Mouse (Mus musculus): ENCODE measurements at regions not wholly inside any gene's neighbourhood (a gene's known extent, or its start where the extent isn't known, plus 50 kb on each side); places are given as distances from the start of the nearest gene placed in this dataset.
"Not testable (repeated sequence)": the region's sequence is repeated elsewhere in the genome, so short reads cannot be mapped to it uniquely, and the experiment has no call there.

DNA sequence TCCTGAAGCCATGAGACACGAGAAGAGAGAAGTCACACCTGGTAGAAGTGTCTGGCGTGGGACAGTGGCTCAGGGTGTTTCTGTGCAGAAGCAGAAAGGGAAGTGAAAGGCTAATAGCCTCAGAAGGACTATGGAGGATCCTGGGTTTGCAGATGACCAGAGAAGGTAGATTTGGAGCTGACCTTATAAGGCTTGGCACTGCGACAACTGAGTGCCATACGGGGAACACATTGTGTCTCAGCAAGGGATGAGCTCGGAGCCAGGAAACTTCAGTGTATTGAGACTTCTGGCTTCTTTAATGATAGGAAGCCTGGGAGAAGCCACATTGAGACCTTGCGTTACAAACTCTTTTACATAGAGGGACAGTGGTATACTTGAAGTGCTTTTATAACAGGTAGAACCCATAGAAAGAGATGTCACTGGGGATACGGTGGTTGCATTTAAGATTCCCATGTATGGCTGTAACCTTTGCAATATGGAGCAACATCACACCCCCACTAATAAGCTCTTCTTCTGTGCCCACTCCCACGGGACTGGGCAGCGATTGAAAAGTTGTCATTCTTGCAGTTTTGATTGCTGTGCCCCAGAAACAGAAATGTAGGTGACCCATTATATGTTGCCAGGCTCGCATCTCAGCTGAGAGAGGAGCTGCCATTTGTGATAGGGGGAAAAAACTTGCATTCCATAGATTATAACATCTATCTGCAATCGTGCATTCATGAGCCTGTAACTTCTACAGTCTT is 61.8 kb upstream of the Dync1i1 start:
- no peak for DNase-seq

DNA sequence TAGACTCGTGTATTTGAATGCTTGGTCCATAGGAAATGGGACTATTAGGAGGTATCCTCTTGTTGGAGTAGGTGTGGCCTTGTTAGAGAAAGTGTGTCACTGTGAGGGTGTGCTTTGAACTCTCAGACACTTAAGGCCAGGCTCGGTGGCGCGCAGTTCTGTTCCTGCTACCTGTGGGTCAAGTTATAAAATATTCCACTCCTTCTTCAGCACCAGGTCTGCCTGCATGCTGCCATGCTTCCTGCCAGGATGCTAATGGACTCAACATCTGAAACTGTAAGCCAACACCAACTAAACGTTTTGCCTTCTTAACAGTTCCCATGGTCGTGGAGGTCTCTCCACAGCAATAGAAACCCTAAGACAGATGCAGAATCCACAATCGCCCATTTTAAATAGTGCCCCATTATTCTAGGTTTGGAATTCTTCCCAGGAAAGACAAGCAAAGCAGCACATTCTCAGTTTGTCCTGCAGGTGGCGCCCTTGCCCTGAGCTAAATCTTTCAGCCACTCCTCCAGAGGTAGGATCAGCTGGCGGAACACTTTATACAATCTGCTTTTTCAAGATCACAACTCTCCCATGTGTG is 80.2 kb upstream of the Dync1i1 start:
- DNase-seq = peak; percentile 63

DNA sequence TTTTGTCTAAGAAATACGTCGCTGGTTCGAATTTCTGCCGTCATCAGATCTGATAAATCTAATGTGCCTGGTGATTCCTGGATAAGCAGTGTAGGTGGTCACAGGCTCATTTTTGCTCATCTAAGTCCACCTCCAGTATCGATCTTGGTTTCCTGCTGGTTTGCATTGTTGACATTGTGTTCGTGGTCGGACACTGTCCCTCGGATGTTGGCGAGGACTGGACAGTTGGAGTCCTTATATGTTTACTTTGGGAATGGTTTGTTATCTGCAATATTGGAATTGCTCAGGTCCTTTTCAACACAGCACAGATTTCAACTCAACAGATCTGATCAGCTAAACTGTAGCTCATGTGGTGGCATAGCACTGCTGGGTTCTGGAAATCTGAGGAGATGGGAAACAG is 91.2 kb upstream of the Dync1i1 start:
- DNase-seq = no peak

DNA sequence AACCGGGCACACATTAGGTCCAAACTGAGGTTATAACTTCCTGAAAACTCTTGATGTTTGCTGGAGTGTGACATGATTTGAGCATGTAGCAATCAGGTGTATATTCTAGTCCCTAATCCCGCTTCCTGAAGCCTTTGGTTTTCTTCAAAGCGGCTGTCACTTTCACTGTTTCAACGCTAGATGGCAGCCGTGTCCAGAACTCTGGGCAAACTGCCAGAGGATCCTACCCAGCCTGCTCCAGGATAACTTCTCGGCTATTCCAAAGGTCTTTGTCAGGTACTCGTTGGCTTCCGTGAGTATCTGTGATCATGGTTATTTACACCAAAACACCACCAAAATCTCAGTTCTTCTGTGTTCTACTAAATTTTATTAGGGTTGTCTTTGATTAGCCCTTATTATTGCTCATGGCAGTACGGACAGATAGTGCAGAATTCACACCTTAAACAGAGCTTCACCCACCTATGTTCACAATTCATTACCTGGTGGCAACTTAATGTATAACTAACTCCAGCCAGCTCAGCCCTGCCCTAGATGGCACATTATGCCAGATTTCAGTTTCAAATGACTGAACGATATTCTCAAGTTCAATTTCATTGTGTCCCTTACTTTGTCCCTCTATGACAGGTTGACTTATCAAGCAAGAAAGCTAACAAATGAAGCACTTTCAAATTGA is 92.3 kb upstream of the Dync1i1 start:
- peak; percentile 46 for DNase-seq

DNA sequence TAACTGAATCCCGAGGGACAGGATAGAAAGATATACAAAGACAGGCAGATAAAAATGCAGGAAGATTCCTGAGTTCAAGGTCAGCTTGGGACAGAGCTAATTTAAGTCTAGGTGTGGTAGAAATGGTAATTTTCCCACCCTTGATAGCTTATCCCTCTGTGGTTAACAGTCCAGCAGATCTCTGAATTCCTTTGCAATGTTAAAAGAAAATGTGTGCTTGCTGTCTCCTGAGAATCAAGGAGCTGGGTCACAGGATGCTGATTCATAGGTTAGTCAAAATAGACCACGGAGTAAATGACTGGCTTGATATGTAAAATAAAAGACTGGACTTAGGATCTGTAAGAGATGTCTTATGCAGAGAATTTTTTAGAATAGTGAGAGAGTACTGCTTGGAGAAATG is 101.4 kb upstream of the Dync1i1 start:
- no peak for DNase-seq

DNA sequence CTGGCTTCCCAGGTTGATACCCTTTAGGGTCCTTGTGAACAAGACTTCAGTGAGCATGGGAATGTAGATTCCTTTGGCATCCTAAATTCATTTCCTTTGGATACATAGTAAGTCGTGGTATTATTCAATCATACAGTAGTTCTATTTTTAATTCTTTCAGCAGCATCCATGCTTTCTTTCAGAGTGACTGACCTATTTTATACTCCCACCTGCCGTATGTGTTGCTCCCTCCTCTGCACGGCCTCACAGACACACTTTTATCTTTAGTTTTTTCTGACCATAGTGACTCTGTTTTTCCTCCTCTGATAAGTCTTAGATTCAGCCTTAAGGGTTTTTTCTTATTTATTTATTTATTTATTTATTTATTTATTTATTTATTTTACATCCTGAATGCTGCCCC is 103.9 kb upstream of the Dync1i1 start:
- no peak for DNase-seq

DNA sequence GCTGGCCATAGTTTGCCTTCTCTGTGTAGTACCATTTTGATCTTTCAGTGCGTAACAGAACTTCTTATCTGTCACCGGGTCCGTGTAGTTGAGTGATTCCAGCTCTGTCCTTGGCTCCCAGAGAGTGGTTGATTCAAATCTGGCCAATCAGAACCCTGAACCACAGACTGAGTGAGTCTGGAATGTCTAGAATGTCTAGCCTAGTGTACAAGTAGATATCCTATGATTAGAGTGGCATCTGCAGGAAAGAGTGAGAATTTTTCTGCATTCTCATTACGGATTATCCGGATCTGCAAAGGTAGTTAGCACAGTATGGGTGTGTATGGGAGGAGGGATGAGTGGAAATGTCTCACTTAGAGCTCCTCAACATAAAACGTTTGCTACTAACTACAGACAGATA is 97.9 kb upstream of the Pdk4 start:
- DNase-seq = no peak

DNA sequence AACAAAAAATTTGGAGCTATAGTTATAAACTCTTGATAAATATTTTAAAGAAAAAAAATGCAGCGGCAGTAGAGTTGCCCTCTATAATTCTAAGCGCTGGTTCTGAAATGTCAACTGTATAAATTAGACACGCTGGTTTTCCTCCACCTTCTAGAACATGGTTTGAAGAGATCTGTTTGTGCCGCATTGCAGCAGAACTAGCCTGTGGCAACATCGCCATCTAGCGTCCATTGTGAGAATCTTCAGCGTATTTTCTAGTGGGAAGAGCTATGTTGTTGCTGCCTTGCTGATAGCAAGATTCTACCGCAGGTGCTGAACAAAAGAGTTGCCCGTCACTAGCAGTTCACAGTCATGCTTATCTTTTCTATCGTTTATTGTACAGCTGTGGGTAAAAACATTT is 93.5 kb upstream of the Pdk4 start:
- peak; percentile 62 for DNase-seq

DNA sequence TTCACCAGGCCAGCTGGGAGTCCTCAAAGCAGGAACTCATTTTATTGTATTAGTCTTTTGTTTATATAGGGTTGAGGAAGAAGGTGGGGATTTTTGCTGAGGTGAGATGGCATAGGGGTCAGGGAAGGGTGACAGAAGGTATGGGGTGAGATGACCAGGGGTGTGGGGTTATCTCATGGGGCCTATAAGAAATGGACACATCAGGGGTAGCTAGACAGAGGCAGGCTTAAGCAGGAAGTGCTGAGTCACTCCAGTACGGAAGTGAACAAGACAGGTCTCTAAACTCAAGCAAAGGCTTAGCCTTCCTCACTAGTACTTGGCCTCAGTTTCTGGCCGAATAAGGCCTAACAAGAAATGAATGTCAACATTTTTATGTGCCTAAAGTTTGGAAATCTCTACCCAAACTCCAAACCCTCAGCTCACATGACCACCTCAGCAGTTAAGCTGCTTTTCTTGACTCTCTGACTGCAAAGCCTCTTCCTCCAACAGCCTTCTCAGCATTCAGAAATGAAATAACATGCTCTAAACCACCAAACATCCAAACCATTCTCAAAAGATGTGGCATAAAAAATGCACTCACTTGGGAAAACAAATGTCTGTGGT is 86.9 kb upstream of the Pdk4 start:
- DNase-seq = no peak

DNA sequence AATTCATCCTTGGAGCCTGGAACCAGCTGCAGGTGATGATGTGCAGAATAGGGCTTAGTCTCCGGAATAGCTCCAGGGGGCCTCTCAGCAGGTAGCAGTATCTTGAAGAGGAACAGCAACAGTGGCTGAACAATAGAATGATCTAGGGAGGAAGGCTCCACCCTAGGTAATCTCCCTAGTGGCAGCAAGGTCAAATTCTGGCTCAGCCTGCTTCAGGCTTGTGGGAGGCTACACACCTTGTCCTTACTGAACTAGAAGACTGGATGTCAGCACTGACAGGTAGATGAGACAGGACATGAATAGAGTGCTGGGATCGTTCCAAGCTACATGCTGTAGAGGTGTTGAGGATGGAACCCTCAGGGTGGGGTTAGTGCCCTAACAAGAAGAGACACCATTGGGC is 80.8 kb upstream of the Pdk4 start:
- DNase-seq = not testable (repeated sequence)

DNA sequence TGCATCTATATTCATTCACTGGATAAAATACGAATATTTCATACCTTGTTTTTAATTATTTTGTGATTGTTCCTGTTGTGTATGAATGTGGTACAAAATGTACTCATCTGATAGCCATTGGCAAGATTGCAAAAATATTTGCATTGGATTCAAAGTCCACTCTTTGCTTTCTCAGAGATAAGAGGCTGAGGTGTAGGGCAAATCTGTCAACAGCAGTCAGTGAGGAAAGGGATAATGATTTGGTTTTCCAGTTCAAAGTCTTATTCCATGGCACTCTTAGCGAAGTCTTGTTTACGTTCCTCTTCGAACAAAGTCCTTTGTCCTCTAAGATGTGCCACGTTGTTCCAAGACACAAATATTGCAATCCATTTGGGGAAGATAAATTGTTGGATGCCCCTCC is 70.5 kb upstream of the Pdk4 start:
- DNase-seq = no peak

DNA sequence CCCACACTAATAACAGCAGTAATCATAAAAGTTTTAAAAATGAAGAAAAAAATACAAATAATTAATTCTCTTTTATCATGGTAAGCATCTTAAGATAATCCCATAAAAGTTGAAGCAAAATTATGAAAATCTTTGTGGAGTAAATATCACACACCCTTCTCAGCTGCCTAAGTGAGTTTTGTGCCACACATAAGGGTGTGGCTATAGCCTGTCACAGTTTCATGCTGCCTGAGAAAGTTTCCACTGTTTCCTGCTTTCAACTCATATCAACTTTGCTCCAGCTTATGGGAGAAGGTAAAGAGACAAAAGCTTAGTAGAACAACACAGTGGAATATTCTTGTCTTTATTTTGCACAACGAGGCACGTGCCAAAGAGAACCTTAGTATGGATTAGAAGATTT is 68.9 kb upstream of the Pdk4 start:
- DNase-seq = no peak

DNA sequence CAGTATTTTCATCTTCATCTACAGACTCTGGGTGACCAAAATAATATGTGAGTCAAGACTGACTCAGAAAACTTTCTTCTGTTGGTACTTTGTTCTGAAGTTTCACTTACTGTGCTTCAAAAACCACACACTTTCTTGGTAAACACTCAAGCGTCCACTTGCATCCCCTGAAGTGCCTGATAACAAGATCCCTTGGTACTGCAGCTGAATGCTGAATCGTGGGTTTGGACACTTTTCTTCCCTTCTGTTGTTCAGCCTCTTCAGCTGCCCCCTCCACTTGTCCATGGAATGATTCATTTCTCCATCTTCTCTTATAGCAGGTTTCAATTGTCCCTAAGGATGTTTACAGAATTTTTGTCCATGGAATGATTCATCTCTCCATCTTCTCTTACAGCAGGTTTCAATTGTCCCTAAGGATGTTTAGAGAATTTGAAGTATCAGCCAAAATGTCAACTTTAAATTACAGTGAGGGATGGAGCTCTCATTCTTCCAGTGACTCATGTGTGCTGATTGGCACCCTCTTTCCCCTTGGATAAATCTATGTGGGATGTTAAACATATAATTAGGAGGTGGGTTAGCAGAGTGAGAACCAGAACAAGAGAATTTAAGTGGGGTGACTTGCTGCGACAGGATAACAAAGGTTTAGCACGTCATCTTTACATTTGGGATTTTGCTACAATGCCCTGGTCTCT is 57.7 kb upstream of the Pdk4 start:
- DNase-seq = no peak

DNA sequence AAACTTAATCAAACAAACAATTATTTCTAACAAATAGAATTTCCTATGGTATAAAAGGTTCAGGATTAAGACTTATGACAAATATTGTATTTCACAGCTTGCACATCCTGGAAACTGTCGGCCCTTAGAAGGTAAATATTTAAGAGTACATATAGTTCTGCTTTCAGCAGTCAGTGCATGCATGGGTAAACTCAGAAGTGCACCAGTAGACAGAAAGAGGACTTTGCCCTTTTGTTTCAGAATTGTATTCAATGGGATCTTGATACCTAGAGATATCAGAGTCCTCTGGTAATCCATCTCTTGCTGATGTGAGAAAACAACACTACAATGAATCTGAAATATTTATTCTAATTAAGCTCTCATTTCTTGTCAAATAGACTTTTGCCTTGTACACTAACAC is 54.0 kb upstream of the Pdk4 start:
- DNase-seq = no peak
